Mouse (Mus musculus) left cerebral cortex, postnatal 4 days (tissue): ENCODE measurements around the gene Ncdn. TPM values are rescaled to one million over a fixed set of nuclear protein-coding genes. Genes with fewer than 3 reads are reported as not detected.

ENCODE experiments used
- DNase-seq: peaks from one replicate; pipeline ENCODE4 v3.0.0-alpha.2; 2022
- intact Hi-C: fragments of 180-260 bp; cut with DNase I; formaldehyde crosslinking; loops from one replicate; pipeline ENCODE4 v1.15.1; 2025
- total RNA-seq, 2 experiments: library from RNA; stranded (reverse); gene quantifications; 2 replicates each; pipeline ENCODE4 v1.2.3; 2021

Gene Ncdn
- total RNA-seq, 2 experiments from 2014 or later = 291 to 313 TPM

DNA sequence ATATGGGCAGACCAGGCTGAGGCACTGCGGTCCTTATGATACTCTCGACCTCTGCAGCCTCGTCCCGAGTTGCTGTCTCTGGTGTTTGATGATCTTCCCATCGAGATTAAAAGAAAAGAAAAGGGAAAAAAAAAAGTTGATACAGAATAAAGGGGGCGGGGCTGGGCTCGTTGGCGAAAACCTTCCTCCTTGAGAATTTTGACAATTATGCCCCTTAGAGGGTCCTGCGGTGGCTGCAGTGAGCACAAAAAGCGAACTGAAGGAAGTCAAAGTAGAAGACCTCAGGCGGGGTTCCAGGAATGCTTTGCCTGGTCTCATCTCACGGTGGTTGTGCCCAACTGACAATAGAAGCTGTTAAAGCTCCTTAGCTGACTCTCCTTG, 983 bp upstream of the Ncdn start:
- no peak for DNase-seq

DNA sequence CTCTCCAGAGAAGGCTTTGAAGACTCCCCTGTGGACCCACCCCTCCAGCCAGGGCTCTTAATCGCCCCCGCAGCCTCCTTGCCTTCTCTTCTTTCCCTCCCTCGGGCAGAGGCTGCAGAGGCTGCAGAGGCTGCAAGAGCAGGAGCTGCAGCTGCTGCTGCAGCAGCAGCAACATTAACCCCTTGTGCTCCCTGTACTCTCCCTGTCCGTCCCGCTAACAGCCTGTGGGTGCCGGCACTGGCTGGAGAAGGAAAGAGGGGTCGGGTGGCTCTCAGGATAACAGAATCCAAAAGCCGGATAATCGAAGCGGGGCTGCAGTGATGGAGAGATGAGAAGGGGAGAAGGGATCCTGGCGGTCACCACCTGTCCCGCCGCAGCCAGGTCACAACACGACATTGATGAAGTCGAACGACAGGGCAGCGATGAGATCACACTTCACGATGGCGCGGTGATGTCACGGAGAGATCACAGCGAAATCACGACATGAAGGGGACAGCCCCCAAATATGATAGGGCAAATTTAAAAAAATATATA, 563 bp downstream of the Ncdn start:
- peak; percentile 31 for DNase-seq
- intact Hi-C loops = no loop called here

More for the DNA sequence above, 983 bp upstream of the Ncdn start:
- intact Hi-C loops = no loop called here

DNA sequence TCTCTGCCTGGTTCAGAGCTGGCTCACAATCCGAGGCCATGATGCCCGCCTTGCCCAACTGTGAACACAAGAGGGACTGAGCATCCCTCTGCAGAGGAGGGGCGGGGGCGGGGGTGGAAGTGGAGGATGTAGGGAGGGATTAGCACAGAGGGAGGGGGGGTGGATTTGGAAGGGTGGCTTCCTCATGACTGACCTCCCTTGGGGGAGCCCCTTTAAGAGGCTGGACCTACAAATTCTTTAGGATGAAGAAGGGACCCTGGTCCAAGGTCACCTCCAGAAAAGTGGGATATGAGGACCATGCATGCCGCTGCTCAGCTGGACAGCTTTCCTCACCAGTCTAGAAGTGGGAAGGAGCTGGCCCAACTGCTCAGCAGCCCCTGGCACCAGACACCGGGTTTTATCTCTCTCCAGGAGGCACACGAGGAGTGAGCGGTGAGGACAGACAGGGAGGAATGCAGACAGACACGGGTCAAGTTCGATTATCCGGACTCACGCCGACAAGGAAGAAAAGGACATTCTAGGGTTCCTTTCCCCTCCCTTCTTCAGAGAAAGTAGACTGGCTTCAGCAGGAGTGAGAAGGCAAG, 1.1 kb downstream of the Ncdn start:
- peak; percentile 42 for DNase-seq
- intact Hi-C loops = no loop called here

DNA sequence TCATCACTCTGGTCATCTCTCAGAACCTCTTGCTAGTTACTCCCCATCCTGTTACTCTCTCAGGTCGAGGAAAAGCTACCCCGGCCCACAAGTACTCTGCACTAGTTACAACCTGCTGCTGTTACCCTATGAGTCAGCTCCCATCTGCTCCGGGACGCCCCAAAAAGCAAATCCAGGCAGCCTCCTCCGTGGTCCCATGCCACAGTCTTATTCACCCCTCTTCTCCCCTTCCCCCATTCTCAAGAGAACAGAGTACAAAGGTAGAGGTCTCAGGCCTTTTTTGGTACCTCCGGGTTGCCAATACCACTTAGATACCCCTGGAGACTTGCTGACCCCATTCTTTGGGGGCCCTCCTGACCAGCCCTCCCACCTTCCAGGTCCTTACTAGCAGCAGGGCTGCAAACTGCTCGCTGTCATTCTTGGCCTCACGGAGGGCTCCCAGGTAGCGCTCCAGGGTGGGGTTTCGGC, 1.6 kb downstream of the Ncdn start:
- DNase-seq = no peak
- intact Hi-C loops = no loop called here

DNA sequence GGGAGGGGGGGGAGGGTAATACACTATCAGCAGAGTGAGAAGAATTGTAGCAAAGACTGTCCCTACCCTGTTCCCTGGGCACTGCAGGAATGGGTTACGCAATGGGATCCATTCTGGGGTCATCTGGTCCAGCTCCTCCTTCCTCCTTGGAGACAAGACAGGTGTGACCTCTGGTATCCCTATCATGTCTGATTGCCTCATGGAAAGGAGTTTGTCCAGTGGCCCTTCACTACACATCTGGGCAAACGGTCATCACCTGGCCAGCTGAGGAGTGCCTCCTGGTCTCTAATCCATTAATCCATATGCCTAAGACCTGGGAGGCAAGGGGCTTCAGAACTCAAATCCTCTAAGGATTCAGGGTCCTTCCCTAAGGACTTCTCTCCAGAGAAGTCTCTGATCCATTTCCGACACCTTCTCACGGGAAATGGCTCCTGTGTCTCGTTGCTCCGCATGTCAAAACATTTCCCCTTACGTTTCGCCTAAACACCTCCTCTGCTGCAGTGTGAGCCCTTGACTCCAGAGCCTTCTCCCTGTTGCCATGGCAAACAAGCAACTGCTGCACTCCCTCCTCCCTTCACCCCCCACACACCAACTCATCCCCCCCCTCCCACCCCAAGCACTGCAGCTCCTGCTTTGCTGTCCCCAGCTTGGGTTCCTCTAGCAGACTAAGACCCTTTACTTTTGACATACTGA, 2.2 kb downstream of the Ncdn start:
- intact Hi-C loops = no loop called here
- DNase-seq = no peak

DNA sequence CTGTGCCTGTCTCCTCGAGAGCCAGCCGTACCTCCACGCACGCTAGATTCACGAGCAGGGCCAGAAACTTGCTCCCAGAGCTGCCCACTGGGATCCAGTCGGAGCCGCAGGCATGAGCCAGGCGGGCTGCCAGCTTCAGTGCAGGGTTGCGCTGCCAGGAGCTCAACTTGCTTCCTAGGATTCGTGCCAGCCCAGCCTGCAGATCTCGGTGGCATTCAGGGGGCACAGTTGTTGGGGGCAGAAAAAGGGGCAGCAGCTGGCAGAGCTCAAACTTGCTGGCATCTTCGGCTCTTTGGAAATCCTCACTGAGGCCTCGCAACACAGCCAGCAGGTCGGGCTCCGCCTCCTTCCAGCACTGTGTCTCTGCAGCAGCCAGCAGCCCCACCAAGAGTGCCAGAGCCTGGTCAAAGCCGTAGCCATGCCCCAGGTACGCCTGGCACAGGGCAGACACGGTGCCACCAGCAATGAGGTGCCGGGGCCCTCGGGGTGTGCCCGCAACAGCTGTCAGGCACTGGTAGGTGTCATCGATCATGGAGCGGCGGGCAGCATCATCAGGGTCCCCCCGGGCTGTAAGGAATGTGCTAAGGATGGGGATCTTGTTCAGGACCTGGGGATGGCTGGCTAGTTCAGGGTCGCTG, 3.1 kb downstream of the Ncdn start:
- DNase-seq = peak; percentile 94
- intact Hi-C loops = no loop called here

DNA sequence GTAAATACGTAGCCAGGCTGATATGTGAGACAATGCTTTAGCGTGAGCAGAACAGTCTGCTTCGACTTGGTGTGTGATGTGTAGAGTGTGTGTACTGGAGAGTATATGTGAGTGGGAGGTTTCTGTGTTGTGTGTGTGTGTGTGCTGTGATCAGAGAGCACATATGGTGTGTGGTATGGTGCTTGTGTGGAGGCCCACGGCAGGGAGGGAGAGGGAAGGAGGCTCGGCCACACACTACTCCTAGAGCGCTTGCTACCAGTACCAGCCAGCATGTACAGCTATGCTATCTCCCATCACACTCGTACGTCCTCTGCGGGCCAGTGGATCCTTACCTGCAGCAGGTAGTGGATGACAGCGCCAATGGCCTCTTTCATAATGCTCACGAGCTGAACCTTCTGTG, 3.7 kb downstream of the Ncdn start:
- intact Hi-C loops = no loop called here
- DNase-seq = no peak

DNA sequence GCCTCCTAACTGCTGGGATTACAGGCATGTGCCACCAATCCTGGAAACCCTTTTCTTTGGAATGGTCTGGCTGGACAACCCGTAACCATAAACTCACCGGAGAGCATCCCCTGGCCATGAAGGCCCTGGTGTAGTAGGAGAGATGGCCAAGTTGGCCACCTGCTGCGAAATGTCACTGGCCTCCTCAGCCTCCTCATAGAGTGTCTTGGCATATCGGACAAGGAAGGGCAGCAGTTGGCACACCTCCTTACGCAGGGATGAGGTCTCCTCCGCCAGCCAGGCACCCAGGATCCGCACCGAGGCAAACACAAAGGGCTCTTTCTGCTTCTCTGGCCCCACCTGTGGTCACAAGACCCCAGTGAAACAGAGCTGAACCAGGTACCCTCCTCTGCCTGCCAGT, 4.9 kb downstream of the Ncdn start:
- intact Hi-C loops = no loop called here
- DNase-seq = no peak

DNA sequence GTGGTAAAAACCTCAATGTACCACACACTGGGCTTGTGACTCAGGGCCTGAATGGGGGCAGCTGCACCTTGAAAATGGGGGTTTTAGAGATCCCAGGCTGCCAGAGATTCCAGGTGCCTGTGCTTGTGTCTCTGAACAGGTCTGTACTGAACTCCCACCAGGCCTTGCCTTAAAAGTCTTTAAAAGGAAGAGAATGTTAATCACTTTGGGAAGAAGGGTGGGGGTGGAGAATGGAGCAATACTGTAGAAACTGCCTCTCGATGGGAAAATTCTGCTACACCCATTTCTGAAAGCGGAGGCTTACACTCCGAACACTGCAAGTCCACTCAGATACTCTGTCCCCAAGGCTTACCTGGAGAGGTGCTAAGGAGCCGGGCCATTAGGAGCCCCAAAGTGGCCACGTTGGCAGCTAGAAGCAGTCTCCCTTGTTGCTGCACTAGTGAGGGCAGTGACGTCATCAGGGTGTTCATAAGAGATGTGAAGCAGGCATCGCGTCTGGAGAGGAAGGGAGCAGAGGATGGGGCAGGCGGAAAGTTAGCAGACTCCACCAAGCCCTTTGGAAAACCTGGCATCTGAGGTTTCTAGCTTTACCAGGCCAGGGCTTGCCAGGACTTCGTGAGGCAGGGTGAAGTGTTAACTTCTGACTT, 6.9 kb downstream of the Ncdn start:
- no peak for DNase-seq

DNA sequence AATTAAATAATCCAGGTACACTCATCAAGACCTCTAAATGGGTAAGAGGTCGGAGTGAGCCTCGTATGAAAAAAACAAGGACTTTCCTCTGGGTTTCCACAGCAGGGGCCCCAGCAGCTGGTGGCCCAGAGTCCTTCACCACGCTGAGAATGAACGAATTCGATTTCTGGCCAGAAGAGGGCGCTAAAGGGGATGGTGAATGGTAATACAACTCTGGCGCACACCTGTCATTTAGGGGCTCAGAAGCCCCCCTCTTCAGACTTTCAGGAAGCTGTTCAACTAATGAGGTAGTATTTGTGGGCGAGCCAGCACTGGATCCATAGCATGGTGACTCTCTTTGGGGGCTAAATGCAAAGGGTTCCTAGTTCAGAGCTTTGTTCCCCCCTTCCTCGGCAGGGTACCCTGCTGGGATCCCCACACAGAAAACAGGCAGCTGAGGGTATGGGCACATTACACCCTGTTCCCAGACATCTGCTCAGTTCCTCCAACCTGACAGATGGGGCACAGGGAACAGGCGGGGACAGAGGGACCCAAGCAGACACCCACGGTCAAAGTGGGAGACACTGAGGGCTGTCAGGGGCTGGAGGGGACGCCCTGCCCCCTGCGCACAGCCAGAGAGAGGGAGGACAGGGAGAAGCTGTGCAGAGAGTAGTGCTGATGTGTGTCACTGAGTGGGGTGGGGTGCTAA, 7.6 kb downstream of the Ncdn start:
- intact Hi-C loops = no loop called here
- peak; percentile 57 for DNase-seq

More for the DNA sequence above, 6.9 kb downstream of the Ncdn start:
- intact Hi-C loops = no loop called here

DNA sequence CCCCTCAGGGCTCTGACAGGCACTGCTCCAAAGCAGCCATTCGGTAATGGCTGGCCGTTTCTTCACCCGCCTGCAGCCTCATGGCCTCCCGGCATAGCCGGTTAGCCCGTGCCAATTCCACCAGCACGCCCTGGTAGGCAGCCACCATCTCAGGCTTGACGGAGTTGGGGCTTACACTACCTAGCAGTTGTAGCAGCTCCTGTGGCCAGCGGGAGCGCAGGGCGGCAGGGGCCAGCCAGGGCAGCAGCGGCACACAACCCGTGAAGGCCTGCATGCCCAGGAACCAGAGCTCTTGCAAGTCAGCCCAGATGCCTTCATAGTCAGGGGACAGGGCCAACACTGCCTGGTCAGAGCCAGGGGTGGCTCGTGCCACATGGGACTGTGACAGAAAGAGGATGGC, 8.4 kb downstream of the Ncdn start:
- intact Hi-C loops = loop anchor here (5.0 kb wide), 2 partner anchors 97 to 193 kb away; no protein-coding TSS in a partner anchor
- DNase-seq = peak; percentile 61

DNA sequence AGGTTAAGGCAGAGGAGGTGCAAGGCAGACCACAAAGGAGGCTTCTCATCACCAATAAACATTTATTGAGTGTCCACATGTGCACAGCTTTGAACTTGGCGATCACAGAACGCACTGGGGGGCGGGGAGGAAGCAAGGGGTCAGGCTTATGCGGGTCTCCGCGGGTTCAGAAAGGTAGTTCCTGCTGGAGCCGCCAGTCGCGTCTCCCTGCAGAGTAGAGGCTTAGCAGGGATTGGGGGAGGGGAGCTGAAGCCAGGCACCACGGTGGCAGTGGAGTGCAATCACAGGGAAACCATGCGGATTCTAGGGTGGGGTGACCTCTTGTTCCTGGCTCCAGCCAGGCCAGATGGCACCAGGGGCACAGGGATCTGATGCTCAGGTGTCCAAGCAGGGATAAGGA, 9.5 kb downstream of the Ncdn start:
- no peak for DNase-seq
- intact Hi-C loops = loop anchor here (5.0 kb wide), 2 partner anchors 99 to 191 kb away; no protein-coding TSS in a partner anchor

DNA sequence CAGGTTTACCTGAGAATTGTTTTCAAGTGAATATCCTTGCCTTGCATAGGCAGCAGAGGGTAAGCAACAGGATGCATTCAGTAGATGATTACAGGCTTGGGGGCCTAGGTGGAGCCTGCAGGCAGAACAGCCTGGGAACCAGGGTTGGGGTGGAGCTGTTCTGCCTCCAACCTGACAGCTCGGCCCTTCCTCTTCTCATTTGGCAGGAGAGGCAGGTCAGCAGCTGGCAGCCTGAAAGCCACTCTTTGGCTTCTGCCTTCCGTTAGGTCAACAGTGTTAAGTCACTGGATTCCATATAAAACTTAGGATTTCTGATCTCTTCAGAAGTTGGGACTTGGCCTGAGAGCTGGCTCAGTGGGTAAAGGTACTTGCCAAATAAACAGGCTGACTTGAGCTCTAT, 10.3 kb downstream of the Ncdn start:
- intact Hi-C loops = loop anchor here (5.0 kb wide), 2 partner anchors 99 to 191 kb away; no protein-coding TSS in a partner anchor
- no peak for DNase-seq

DNA sequence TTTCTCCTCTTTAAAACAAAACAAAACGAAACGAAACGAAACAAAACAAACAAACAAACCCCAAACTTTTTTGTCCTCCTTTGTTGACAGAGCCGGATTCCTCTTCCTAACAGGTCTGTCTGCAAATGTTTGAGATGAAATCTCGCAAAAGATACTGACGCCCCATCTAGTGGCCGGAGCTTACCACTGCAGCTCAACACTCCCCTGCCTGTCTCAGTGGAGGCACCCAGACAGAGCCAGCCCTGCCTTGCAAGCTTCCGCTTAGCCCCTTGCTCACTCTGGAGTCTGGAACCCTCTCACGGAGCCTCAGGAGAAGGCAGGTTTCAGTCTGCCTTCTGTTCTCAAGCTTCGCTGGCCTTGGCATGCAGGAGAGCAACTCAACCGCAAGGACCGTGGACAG, 11.8 kb downstream of the Ncdn start:
- peak; percentile 82 for DNase-seq
- intact Hi-C loops = loop anchor here (2.0 to 5.0 kb wide), 3 partner anchors 101 to 189 kb away; no protein-coding TSS in a partner anchor

DNA sequence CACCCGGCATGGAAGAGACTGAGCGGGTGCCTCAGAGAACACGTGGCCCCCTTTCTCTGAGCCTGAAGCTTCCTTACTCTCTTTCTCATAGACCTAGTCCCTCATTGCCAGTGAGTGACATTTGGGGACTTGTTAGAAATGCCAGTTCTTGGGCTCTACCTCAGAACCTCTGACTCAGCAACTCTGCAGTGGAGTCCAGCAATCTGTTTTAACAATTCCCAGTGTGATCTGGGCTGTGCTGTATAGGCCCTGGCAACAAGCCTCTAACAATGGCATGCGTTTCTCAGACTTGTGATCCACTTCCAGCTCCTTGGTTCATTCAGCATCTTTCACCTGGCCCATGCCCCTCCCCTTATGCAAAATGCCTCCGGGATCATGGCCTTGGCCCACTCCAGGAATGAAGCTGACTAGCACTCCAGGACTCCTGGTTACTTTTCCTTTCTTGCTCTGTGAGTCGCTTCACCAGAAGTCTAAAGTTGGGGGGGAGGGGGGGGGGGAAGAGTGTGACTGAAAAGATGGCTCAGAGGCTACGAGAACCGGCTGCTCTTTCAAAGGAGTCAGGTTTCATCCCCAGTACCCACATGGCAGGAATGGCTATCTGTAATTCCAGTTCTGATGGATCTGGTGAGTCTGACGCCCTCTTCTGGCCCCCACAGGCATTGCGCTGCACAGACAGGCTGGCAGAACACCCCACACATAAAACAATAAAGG, 13.1 kb downstream of the Ncdn start:
- no peak for DNase-seq
- intact Hi-C loops = loop anchor here (2.0 to 5.0 kb wide), 3 partner anchors 102 to 188 kb away; no protein-coding TSS in a partner anchor

DNA sequence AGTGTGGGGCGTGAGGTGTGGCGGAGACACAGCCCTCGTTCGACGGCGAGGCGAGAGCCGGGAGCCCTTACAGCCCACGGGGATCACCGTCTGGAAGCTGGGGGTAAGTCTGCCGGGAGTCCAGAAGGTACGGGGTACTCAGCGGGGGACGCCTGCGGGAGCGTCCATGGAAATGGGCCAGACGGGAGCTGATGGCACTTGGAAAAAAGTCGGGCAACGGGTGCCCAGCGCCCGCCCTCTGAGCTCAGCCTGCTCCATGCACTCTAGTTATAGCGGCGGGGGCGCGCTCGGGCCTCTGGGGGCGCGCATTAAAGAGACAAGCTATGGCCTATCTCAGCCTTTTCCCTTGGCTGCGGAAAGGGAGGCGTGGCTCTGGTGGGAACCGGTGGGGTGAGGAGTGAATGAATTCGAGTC, 17.2 kb downstream of the Ncdn start, which contains the start of gene Tfap2e:
Gene Tfap2e (minus strand): TSS at position 240 of the 414 bp plus-strand sequence.
- DNase-seq = peak; percentile 48

DNA sequence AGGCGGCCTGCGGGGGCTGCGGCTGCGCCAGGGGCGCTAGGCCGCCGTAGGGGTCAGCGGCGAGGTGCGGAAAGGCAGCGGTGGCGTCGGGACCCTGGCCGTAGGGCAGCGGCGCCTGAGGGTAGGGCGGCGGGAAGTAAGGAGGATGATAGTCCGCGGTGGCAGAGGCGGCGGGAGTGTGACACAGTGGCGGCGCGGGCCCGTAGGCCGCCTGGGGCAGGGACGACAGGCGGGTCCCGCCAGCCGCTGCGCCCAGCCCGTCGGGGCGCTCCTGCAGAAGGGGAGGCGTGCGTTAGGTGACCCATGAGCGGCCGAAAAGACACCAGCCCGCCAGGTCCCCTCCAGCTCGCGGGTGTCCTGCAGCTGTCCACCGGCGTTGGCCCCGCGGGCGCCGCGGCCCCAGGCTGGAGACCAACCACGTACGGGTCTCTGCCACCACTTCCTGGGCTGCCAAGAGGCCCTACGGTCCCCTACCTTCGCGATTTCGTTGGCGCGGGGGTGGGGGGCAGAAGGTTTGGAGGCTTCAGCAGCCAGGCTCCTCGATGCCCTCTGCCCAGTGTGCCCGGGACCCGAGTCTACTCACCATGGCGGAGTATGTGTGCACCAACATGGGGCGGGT, 17.7 kb downstream of the Ncdn start:
- no peak for DNase-seq
- intact Hi-C loops = no loop called here

More for the DNA sequence above, 17.2 kb downstream of the Ncdn start, which contains the start of gene Tfap2e:
- intact Hi-C loops = no loop called here

DNA sequence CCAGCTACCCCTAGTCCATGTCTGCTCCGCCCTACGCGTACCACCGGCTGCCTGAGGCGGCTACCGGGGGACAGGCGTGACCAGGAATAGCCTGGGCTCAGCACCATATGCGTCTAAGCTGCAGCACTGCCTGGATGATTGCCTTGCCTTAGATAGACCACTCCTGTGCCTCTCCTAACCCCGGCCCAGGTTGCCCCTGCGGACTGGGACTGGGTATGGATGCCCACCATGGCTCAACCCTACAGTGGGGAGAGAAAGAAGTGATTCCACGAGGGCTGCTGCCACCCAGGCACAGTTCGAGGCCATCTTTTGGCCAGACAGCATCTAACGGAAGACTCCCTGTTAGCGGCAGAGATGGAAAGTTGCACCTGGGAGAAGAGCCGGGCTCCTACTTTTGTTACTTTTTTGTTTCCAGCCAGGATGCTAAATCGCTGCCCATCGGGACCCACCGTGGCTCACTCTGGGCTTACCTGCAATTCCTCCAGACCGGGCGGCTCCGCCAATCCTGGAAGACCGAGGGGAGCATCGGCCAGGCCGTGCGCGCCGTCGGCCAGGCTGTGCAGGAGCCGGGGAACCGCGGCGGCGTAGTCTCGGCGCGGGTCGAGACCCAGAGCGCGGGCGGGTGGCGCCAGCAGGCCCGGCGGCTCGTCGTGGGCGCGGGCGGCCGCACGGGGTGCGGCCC, 18.4 kb downstream of the Ncdn start:
- no peak for DNase-seq
- intact Hi-C loops = no loop called here
